Mouse (Mus musculus) embryo, embryonic 10 days (tissue): Measurements from ENCODE around the gene Plxdc2.

ENCODE experiments used
- DNase-seq: peaks from one replicate; pipeline ENCODE4 v3.0.0-alpha.2; 2015; ENCODE audit warnings: low spot score

The Plxdc2 gene

GRCm38 (mm10) chr2:16414340-16414976 lies 58.4 kb downstream of the Plxdc2 start:
- peak; percentile 7 for DNase-seq

- no peak for DNase-seq
Observed at GRCm38 (mm10) chr2:16439030-16439429, 82.9 kb downstream of the Plxdc2 start.

- no peak for DNase-seq
Observed at GRCm38 (mm10) chr2:16442643-16443042, 86.5 kb downstream of the Plxdc2 start.

GRCm38 (mm10) chr2:16447936-16448335 lies 91.8 kb downstream of the Plxdc2 start:
- DNase-seq, result no peak

GRCm38 (mm10) chr2:16450838-16451665 lies 94.9 kb downstream of the Plxdc2 start:
- peak; percentile 42 for DNase-seq

- no peak for DNase-seq
Observed at GRCm38 (mm10) chr2:16451666-16452009, 95.5 kb downstream of the Plxdc2 start.

- no peak for DNase-seq
Observed at GRCm38 (mm10) chr2:16452080-16452479, 96.0 kb downstream of the Plxdc2 start.

GRCm38 (mm10) chr2:16456264-16456780 lies 100.2 kb downstream of the Plxdc2 start:
- DNase-seq, result no peak

GRCm38 (mm10) chr2:16459490-16459889 lies 103.4 kb downstream of the Plxdc2 start:
- DNase-seq, result no peak

GRCm38 (mm10) chr2:16470099-16470498 lies 114.0 kb downstream of the Plxdc2 start:
- peak; percentile 38 for DNase-seq

- peak; percentile 51 for DNase-seq
Observed at GRCm38 (mm10) chr2:16483943-16484342, 127.8 kb downstream of the Plxdc2 start.

GRCm38 (mm10) chr2:16485970-16486369 lies 129.9 kb downstream of the Plxdc2 start:
- peak; percentile 55 for DNase-seq

GRCm38 (mm10) chr2:16491242-16491641 lies 135.1 kb downstream of the Plxdc2 start:
- DNase-seq, result no peak

- no peak for DNase-seq
Observed at GRCm38 (mm10) chr2:16502843-16503242, 146.7 kb downstream of the Plxdc2 start.

- no peak for DNase-seq
Observed at GRCm38 (mm10) chr2:16507540-16508230, 151.6 kb downstream of the Plxdc2 start.

- peak; percentile 8 for DNase-seq
Observed at GRCm38 (mm10) chr2:16518148-16518547, 162.0 kb downstream of the Plxdc2 start.

- DNase-seq, result no peak
Observed at GRCm38 (mm10) chr2:16523427-16523826, 167.3 kb downstream of the Plxdc2 start.

- DNase-seq, result no peak
Observed at GRCm38 (mm10) chr2:16532244-16532643, 176.1 kb downstream of the Plxdc2 start.

- DNase-seq, result no peak
Observed at GRCm38 (mm10) chr2:16534566-16534965, 178.5 kb downstream of the Plxdc2 start.

- DNase-seq, result no peak
Observed at GRCm38 (mm10) chr2:16541226-16541625, 185.1 kb downstream of the Plxdc2 start.

GRCm38 (mm10) chr2:16545207-16545606 lies 189.1 kb downstream of the Plxdc2 start:
- DNase-seq, result peak; percentile 10

- DNase-seq, result no peak
Observed at GRCm38 (mm10) chr2:16559287-16559686, 203.2 kb downstream of the Plxdc2 start.

- DNase-seq, result no peak
Observed at GRCm38 (mm10) chr2:16568263-16568662, 212.2 kb downstream of the Plxdc2 start.
